Mouse (Mus musculus) C2C12 (cell line): Measurements from ENCODE around the gene Myo3b. TPM values are rescaled to one million over a fixed set of nuclear protein-coding genes. Genes with fewer than 3 reads are reported as not detected.

Source experiments
- H3K27me3 ChIP-seq: one replicate; pipeline ENCODE4 v1.6.1; 2011; ENCODE audit not compliant: control insufficient read depth, insufficient read depth, insufficient read length
- H3K36me3 ChIP-seq: one replicate; pipeline ENCODE4 v1.6.1; 2011; ENCODE audit not compliant: control insufficient read depth, insufficient read depth
- H3K4me3 ChIP-seq: one replicate; pipeline ENCODE4 v1.5.1; 2011; ENCODE audit warnings: mild to moderate bottlenecking, control low read depth; ENCODE audit not compliant: poor library complexity, insufficient read depth, severe bottlenecking
- H3K79me2 ChIP-seq: one replicate; pipeline ENCODE4 v1.6.1; 2011; ENCODE audit not compliant: control insufficient read depth, insufficient read depth
- H3K79me3 ChIP-seq: one replicate; pipeline ENCODE4 v1.6.1; 2011; ENCODE audit warnings: low read depth, control low read depth
- H3ac ChIP-seq: one replicate; pipeline ENCODE3; 2011; ENCODE audit warnings: low read depth; ENCODE audit not compliant: control insufficient read depth, insufficient read length
- CEBPB ChIP-seq: IDR thresholded peaks from one replicate; pipeline ENCODE4 v1.6.1; 2011; ENCODE audit warnings: low read depth, mild to moderate bottlenecking, control low read depth, moderate library complexity
- CTCF ChIP-seq: IDR thresholded peaks from one replicate; pipeline ENCODE4 v1.5.1; 2011; ENCODE audit not compliant: control insufficient read depth, insufficient read depth, insufficient read length
- FOSL1 ChIP-seq: IDR thresholded peaks from one replicate; pipeline ENCODE4 v1.8.0; 2011; ENCODE audit warnings: mild to moderate bottlenecking, low read length; ENCODE audit not compliant: poor library complexity, insufficient read depth, severe bottlenecking
- MAX ChIP-seq: IDR thresholded peaks from one replicate; pipeline ENCODE4 v1.6.1; 2011; ENCODE audit warnings: mild to moderate bottlenecking, control low read depth
- MYOD1 ChIP-seq: IDR thresholded peaks from one replicate; pipeline ENCODE4 v1.6.1; 2011; ENCODE audit warnings: low read depth; ENCODE audit not compliant: control insufficient read depth, insufficient read length
- MYOG ChIP-seq: IDR thresholded peaks from one replicate; pipeline ENCODE4 v1.6.1; 2011; ENCODE audit not compliant: control insufficient read depth, insufficient read length; ENCODE audit errors: extremely low read depth
- USF1 ChIP-seq: IDR thresholded peaks from one replicate; pipeline ENCODE4 v1.6.1; 2011; ENCODE audit warnings: low read depth, mild to moderate bottlenecking, control low read depth, moderate library complexity
- polyA plus RNA-seq: library from polyadenylated mRNA; unstranded; fragments of >200 nt; fragmentation: generic; extraction: Trizol; gene quantifications from one replicate; pipeline ENCODE4 v1.2.1, GENCODE M21; 2012; ENCODE audit warnings: missing spikeins

Gene Myo3b
- polyA plus RNA-seq, 1 experiment = 0.11 TPM

DNA sequence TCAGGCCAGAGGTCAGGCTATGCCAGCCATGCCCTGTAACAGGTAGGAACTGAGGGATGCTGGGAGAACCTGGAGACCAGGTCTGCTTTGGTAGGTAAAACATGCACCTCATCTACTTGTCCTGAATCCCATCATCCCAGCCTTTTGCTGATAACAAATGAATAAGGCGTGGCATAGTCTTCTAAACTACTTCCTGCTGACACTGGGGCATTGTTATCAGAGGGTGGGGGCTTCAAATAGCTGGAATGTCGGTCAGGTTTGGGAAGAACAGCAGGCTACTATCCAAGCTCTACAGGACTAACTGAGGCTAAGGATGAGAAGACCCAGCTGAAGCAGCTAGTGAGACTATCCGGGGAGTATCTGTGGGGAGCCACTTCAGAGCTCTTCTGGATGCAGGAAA lies 253.8 kb downstream of the Myo3b start:
- no peaks in the 10 kb centered on the region for H3K79me2 ChIP-seq
- H3K79me3 ChIP-seq = no peaks in the 10 kb centered on the region

DNA sequence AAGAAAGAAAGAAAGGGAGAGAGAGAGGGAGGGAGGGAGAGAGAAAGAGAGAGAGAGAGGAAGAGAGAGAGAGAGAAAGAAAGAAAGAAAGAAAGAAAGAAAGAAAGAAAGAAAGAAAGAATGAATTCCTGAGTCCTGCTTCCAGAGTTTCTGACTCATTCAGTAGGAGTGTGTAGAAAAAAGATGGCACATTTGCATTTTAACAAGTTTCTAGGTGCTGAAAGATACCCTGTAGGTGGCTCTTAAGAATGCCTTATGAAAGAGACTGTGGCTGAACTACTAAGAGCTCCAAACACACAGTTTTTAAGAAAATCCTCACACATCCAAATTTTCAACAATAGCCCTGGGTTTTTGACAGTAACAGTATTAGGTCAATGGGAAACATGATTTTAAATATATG lies 264.0 kb downstream of the Myo3b start:
- H3K4me3 ChIP-seq = no peak overlapping the region
- no peaks in the 10 kb centered on the region for H3K79me2 ChIP-seq
- no peaks in the 10 kb centered on the region for H3K79me3 ChIP-seq
- H3K27me3 ChIP-seq = no peaks in the 10 kb centered on the region
- H3ac ChIP-seq = no peak overlapping the region
- H3K36me3 ChIP-seq = no peaks in the 10 kb centered on the region
- TF ChIP-seq USF1 = no peak
- no peak for TF ChIP-seq CEBPB
- TF ChIP-seq MAX = no peak
- TF ChIP-seq FOSL1 = no peak
- no peak for TF ChIP-seq CTCF
- TF ChIP-seq MYOD1 = no peak
- no peak for TF ChIP-seq MYOG

More for the DNA sequence above, 253.8 kb downstream of the Myo3b start:
- Histone ChIP-seq H3ac (no peak overlapping the region), H3K36me3 (no peaks in the 10 kb centered on the region), H3K4me3 (no peak overlapping the region), H3K27me3 (peaks cover 4% of the 10 kb centered on the region)
- no peak for TF ChIP-seq USF1
- TF ChIP-seq MAX = no peak
- no peak for TF ChIP-seq CTCF
- TF ChIP-seq CEBPB = no peak
- no peak for TF ChIP-seq MYOG
- no peak for TF ChIP-seq FOSL1
- TF ChIP-seq MYOD1 = no peak

DNA sequence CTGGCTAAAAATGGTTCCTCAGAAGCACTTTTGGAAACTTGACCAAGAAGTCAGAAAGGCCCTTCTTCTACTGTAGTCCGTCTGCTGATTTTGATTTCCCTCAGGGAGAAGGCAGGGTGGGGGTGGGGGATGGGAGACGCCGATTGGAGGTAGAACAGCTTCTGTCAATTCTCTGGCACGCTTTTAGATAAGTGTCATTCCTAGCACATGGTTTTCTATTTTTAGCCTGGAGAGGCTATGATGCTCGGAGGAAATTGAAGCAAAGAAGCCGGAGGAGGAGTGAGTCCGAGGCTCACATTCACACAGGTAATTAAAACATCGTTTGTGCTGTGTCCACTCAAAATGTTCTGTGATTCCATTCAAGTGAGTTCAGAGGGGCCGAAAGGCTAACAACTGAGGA lies 276.2 kb downstream of the Myo3b start:
- peaks cover 14% of the 10 kb centered on the region for H3K27me3 ChIP-seq
- TF ChIP-seq MAX (no peak), CTCF (no peak)

DNA sequence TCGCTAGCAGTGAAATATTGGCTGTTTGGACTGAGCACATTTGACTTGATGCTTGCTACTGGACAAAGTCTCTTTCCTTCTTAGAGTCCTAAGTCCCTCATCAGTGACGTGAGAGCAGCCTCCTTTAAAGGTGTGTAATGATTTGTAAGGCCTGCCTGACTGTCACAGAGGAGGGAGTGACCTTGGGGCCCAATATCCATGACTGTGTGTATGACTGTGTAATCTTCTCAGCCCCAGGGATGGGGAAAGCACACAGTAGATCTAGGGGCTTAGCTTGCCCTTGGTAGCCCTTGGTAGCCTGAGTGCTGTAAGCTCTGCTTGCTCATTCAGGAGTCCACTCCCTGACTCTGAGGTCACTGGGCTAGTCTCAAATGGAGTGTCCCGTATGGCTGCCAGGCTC lies 276.8 kb downstream of the Myo3b start:
- Histone ChIP-seq H3ac (no peak overlapping the region), H3K27me3 (peaks cover 14% of the 10 kb centered on the region), H3K79me3 (no peaks in the 10 kb centered on the region), H3K79me2 (no peaks in the 10 kb centered on the region), H3K36me3 (no peaks in the 10 kb centered on the region), H3K4me3 (no peak overlapping the region)
- no peak for TF ChIP-seq CEBPB
- no peak for TF ChIP-seq CTCF
- no peak for TF ChIP-seq FOSL1

More for the DNA sequence above, 276.2 kb downstream of the Myo3b start:
- Histone ChIP-seq H3K36me3 (no peaks in the 10 kb centered on the region), H3K79me2 (no peaks in the 10 kb centered on the region), H3K4me3 (no peak overlapping the region), H3K79me3 (no peaks in the 10 kb centered on the region), H3ac (no peak overlapping the region)

DNA sequence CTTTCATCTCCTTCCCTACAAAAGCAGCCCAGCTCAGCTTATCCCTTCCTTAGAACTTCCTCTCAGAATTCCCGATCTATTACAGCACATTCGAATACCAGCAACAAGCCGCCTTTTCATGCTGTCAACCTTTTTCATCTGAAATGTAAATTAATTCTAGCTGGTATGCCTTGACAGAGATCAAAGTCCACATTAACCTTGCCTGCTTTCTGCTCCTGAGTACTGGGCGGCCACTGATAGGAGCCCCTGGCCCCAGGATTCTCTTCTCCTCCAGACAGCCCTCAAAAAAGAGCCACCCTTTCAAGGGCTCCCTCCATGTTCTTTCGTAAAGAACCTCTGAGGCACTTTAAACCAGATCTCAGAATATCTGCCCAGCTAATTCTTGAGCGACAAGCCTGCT lies 278.9 kb downstream of the Myo3b start:
- peaks cover 16% of the 10 kb centered on the region for H3K27me3 ChIP-seq
- no peak overlapping the region for H3K4me3 ChIP-seq
- no peak for TF ChIP-seq USF1
- TF ChIP-seq MAX = no peak
- no peak for TF ChIP-seq CEBPB
- no peak for TF ChIP-seq MYOD1
- TF ChIP-seq MYOG = no peak
- no peak for TF ChIP-seq FOSL1
- TF ChIP-seq CTCF = no peak
- H3K36me3 ChIP-seq = no peaks in the 10 kb centered on the region
- no peaks in the 10 kb centered on the region for H3K79me3 ChIP-seq
- H3K79me2 ChIP-seq = no peaks in the 10 kb centered on the region
- H3ac ChIP-seq = no peak overlapping the region

DNA sequence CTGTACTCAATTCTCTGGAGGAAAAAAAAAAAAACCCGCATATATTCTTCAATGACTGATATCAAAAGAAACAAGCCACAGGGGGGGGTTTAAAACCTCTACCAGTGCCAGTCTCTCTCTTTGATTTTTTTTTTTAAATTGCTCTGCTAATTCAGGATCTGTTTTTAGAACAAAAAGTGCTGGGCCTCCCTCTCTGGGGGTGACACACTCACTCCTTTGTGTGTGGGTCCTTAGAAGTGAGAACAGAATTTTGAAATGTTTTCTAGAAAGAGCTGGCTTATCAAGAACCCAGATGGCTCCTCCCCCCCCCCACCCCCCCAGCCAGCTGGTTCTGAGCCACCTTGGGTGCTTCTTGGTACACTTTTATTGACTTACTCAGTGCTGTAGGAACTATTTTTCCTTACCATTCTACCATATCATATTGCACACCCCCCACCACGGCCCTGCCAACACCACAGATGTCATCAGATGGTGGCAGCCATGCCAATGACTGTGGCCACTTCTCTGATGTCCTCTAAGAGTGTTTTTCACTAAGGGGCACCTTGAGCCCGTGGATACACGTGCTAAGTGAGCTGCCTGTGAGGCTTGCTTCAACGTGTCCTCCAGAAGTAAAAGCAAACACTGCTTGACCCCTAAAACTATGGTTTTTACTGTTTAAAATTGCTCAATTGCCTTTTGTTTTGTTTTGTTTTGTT lies 280.1 kb downstream of the Myo3b start:
- H3K27me3 ChIP-seq = peaks cover 10% of the 10 kb centered on the region
- H3K79me3 ChIP-seq = no peaks in the 10 kb centered on the region
- H3K4me3 ChIP-seq = no peak overlapping the region
- no peaks in the 10 kb centered on the region for H3K79me2 ChIP-seq
- H3ac ChIP-seq = no peak overlapping the region
- TF ChIP-seq MYOD1 (no peak), MYOG (no peak), CEBPB (no peak)
- no peaks in the 10 kb centered on the region for H3K36me3 ChIP-seq

DNA sequence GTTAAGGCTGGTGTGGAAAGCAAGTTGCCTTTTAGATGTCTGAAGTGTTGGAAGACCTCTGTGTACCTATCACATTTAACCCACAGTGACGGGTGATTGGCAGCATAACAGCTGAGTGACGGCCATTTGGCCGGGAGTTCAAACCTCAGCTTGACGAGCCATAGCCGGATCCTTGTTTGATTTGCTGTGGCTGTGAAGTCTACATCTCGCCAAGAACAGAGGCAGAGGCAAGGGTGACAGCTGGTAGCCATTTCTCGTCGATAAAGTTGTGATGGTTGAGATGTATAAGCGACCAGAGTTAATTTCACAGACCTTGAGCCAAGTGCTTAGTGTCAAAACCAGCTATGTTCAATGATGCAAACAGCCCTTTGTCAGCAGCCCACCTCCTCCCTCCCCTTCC lies 283.8 kb downstream of the Myo3b start:
- Histone ChIP-seq H3ac (no peak overlapping the region), H3K27me3 (peaks cover 7% of the 10 kb centered on the region), H3K4me3 (no peak overlapping the region), H3K36me3 (no peaks in the 10 kb centered on the region), H3K79me3 (no peaks in the 10 kb centered on the region), H3K79me2 (no peaks in the 10 kb centered on the region)
- TF ChIP-seq CTCF = no peak
- no peak for TF ChIP-seq USF1
- no peak for TF ChIP-seq MAX
- no peak for TF ChIP-seq CEBPB
- no peak for TF ChIP-seq MYOG
- TF ChIP-seq FOSL1 = no peak
- no peak for TF ChIP-seq MYOD1
